Mouse (Mus musculus): ENCODE results near the gene Ddias. TPM values are rescaled to one million over a fixed set of nuclear protein-coding genes. Genes with fewer than 3 reads are reported as not detected.

Ddias gene
- polyA plus RNA-seq, 1 experiment from 2014 or later, result 7.6 TPM

- no peaks in the 10 kb centered on the region for H3K36me3 ChIP-seq
- WGBS, result 90% methylated on average over 6 of the region's 6 CpGs
Measured at GRCm38 (mm10) chr7:92884998-92885660, 11.1 kb upstream of the Ddias start.

GRCm38 (mm10) chr7:92883850-92884716 is 10.0 kb upstream of the Ddias start:
- no peak overlapping the region for H3K4me2 ChIP-seq (replicated peaks)
- no peak for ATAC-seq
- H3K36me3 ChIP-seq, result no peaks in the 10 kb centered on the region
- H3K4me1 ChIP-seq (replicated peaks), result no peaks in the 10 kb centered on the region
- H3K27ac ChIP-seq, result no peak overlapping the region
- H3K27me3 ChIP-seq, result no peaks in the 10 kb centered on the region
- H3K9ac ChIP-seq (replicated peaks), result no peak overlapping the region
- no peak overlapping the region for H3K4me3 ChIP-seq (replicated peaks)
- 79% methylated on average over 9 of the region's 9 CpGs for WGBS
- H3K9me3 ChIP-seq, result no peaks in the 10 kb centered on the region

More at GRCm38 (mm10) chr7:92884998-92885660, 11.1 kb upstream of the Ddias start:
- Histone ChIP-seq H3K4me1 (replicated peaks) (no peaks in the 10 kb centered on the region), H3K27me3 (no peaks in the 10 kb centered on the region), H3K9ac (replicated peaks) (no peak overlapping the region), H3K27ac (no peak overlapping the region), H3K4me3 (replicated peaks) (no peak overlapping the region), H3K4me2 (replicated peaks) (no peak overlapping the region), H3K9me3 (no peaks in the 10 kb centered on the region)
- ATAC-seq, result no peak

- no peak for ATAC-seq
- no peak overlapping the region for H3K27ac ChIP-seq
Measured at GRCm38 (mm10) chr7:92878575-92879285, 4.7 kb upstream of the Ddias start.

GRCm38 (mm10) chr7:92876538-92876937 is 2.5 kb upstream of the Ddias start:
- H3K9me3 ChIP-seq, result no peaks in the 10 kb centered on the region
- H3K9ac ChIP-seq (replicated peaks), result no peak overlapping the region
- peaks cover 25% of the 10 kb centered on the region for H3K4me1 ChIP-seq (replicated peaks)
- no peaks in the 10 kb centered on the region for H3K27me3 ChIP-seq
- no peak for ATAC-seq
- WGBS, result 68% methylated on average over 7 of the region's 7 CpGs
- H3K36me3 ChIP-seq, result no peaks in the 10 kb centered on the region
- no peak overlapping the region for H3K27ac ChIP-seq
- peak overlapping the region; percentile 70 for H3K4me2 ChIP-seq (replicated peaks)
- 0 out of 2 replicates have a peak overlapping the region, but pooled peaks have one; percentile 4 for H3K4me3 ChIP-seq (replicated peaks)

More at GRCm38 (mm10) chr7:92878575-92879285, 4.7 kb upstream of the Ddias start:
- no peak overlapping the region for H3K4me2 ChIP-seq (replicated peaks)
- H3K4me1 ChIP-seq (replicated peaks), result peaks cover 18% of the 10 kb centered on the region
- H3K36me3 ChIP-seq, result no peaks in the 10 kb centered on the region
- no peaks in the 10 kb centered on the region for H3K27me3 ChIP-seq
- 88% methylated on average over 7 of the region's 7 CpGs for WGBS
- H3K9me3 ChIP-seq, result no peaks in the 10 kb centered on the region
- no peak overlapping the region for H3K4me3 ChIP-seq (replicated peaks)
- H3K9ac ChIP-seq (replicated peaks), result no peak overlapping the region

GRCm38 (mm10) chr7:92876066-92876465 is 2.0 kb upstream of the Ddias start:
- Histone ChIP-seq H3K9ac (replicated peaks) (no peak overlapping the region), H3K4me1 (replicated peaks) (peaks cover 25% of the 10 kb centered on the region), H3K4me2 (replicated peaks) (peak overlapping the region; percentile 70), H3K9me3 (no peaks in the 10 kb centered on the region), H3K36me3 (no peaks in the 10 kb centered on the region), H3K27me3 (no peaks in the 10 kb centered on the region), H3K27ac (no peak overlapping the region), H3K4me3 (replicated peaks) (peak overlapping the region; percentile 53)
- no peak for ATAC-seq
- 51% methylated on average over 3 of the region's 3 CpGs for WGBS

GRCm38 (mm10) chr7:92874761-92875408 is 838 bp upstream of the Ddias start:
- peak overlapping the region; percentile 98 for H3K27ac ChIP-seq
- peak overlapping the region; percentile 84 for H3K9ac ChIP-seq (replicated peaks)
- peak overlapping the region; percentile 70 for H3K4me2 ChIP-seq (replicated peaks)
- WGBS, result under 1% methylated on average over 26 of the region's 29 CpGs
- no peaks in the 10 kb centered on the region for H3K9me3 ChIP-seq
- H3K4me3 ChIP-seq (replicated peaks), result peak overlapping the region; percentile 53
- peaks cover 25% of the 10 kb centered on the region for H3K4me1 ChIP-seq (replicated peaks)
- H3K36me3 ChIP-seq, result no peaks in the 10 kb centered on the region
- no peaks in the 10 kb centered on the region for H3K27me3 ChIP-seq
- peak; percentile 92 for ATAC-seq

- no peak overlapping the region for H3K4me2 ChIP-seq (replicated peaks)
- H3K36me3 ChIP-seq, result no peaks in the 10 kb centered on the region
- H3K9me3 ChIP-seq, result no peaks in the 10 kb centered on the region
- ATAC-seq, result no peak
- 96% methylated on average over 4 of the region's 4 CpGs for WGBS
- H3K4me1 ChIP-seq (replicated peaks), result peaks cover 19% of the 10 kb centered on the region
- no peak overlapping the region for H3K27ac ChIP-seq
- no peaks in the 10 kb centered on the region for H3K27me3 ChIP-seq
- no peak overlapping the region for H3K4me3 ChIP-seq (replicated peaks)
- H3K9ac ChIP-seq (replicated peaks), result no peak overlapping the region
Measured at GRCm38 (mm10) chr7:92871596-92871995, 2.5 kb downstream of the Ddias start.

- Histone ChIP-seq H3K27ac (no peak overlapping the region), H3K4me3 (replicated peaks) (no peak overlapping the region), H3K4me2 (replicated peaks) (no peak overlapping the region), H3K36me3 (no peaks in the 10 kb centered on the region), H3K4me1 (replicated peaks) (peaks cover 8% of the 10 kb centered on the region), H3K27me3 (no peaks in the 10 kb centered on the region), H3K9me3 (no peaks in the 10 kb centered on the region), H3K9ac (replicated peaks) (no peak overlapping the region)
- WGBS, result 84% methylated on average over 3 of the region's 3 CpGs
- ATAC-seq, result no peak
Measured at GRCm38 (mm10) chr7:92870161-92870560, 3.9 kb downstream of the Ddias start.

- Histone ChIP-seq H3K4me2 (replicated peaks) (no peak overlapping the region), H3K4me1 (replicated peaks) (no peaks in the 10 kb centered on the region), H3K4me3 (replicated peaks) (no peak overlapping the region), H3K27me3 (no peaks in the 10 kb centered on the region), H3K36me3 (no peaks in the 10 kb centered on the region; the same call in 1 of the 2 replicates), H3K9ac (replicated peaks) (no peak overlapping the region), H3K9me3 (no peaks in the 10 kb centered on the region), H3K27ac (no peak overlapping the region)
- no peak for ATAC-seq
- 32% methylated on average over 2 of the region's 2 CpGs for WGBS
Measured at GRCm38 (mm10) chr7:92866526-92866925, 7.5 kb downstream of the Ddias start.

GRCm38 (mm10) chr7:92848246-92848645 is 25.8 kb downstream of the Ddias start:
- no peaks in the 10 kb centered on the region for H3K9me3 ChIP-seq
- H3K27me3 ChIP-seq, result no peaks in the 10 kb centered on the region
- H3K27ac ChIP-seq, result no peak overlapping the region
- no peak overlapping the region for H3K9ac ChIP-seq (replicated peaks)
- WGBS, result 93% methylated on average over 3 of the region's 3 CpGs
- H3K4me3 ChIP-seq (replicated peaks), result no peak overlapping the region
- ATAC-seq, result no peak
- H3K4me2 ChIP-seq (replicated peaks), result no peak overlapping the region
- no peaks in the 10 kb centered on the region for H3K36me3 ChIP-seq
- no peaks in the 10 kb centered on the region for H3K4me1 ChIP-seq (replicated peaks)

- Histone ChIP-seq H3K4me3 (replicated peaks) (no peak overlapping the region), H3K4me2 (replicated peaks) (no peak overlapping the region), H3K36me3 (no peaks in the 10 kb centered on the region), H3K9me3 (no peaks in the 10 kb centered on the region), H3K27ac (no peak overlapping the region), H3K9ac (replicated peaks) (no peak overlapping the region), H3K4me1 (replicated peaks) (no peaks in the 10 kb centered on the region), H3K27me3 (no peaks in the 10 kb centered on the region)
- 89% methylated on average over 2 of the region's 2 CpGs for WGBS
- no peak for ATAC-seq
Measured at GRCm38 (mm10) chr7:92842254-92842653, 31.8 kb downstream of the Ddias start.
